Mouse (Mus musculus) hindbrain, embryonic 13.5 days (tissue): ENCODE results near the gene Smpd2. TPM values are rescaled to one million over a fixed set of nuclear protein-coding genes. Genes with fewer than 3 reads are reported as not detected.

Source experiments
- ATAC-seq: fragments of 200-750 bp; cut with Nextera tagmentation; 2 replicates; pipeline ENCODE4 v1.8.0; 2017; ENCODE audit warnings: moderate TSS enrichment; ENCODE audit not compliant: low FRiP score
- H3K27ac ChIP-seq: fragments of 300-500 bp; sonication (generic); 2 replicates; pipeline ENCODE4 v1.5.1; 2015; ENCODE audit warnings: inconsistent platforms, mild to moderate bottlenecking, moderate library complexity
- H3K27me3 ChIP-seq: fragments of 300-500 bp; sonication (generic); 2 replicates; pipeline ENCODE4 v1.6.1; 2015; ENCODE audit warnings: mild to moderate bottlenecking, inconsistent platforms
- H3K36me3 ChIP-seq: fragments of 300-500 bp; sonication (generic); 2 replicates; pipeline ENCODE4 v1.6.1; 2015; ENCODE audit warnings: mild to moderate bottlenecking, inconsistent platforms
- H3K4me1 ChIP-seq: fragments of 300-500 bp; sonication (generic); replicated peaks from 2 replicates; pipeline ENCODE4 v1.6.1; 2015; ENCODE audit warnings: inconsistent platforms
- H3K4me2 ChIP-seq: fragments of 300-500 bp; sonication (generic); 2 replicates; pipeline ENCODE4 v1.6.1; 2015; ENCODE audit warnings: inconsistent platforms, mild to moderate bottlenecking, moderate library complexity
- H3K4me3 ChIP-seq: fragments of 300-500 bp; sonication (generic); 2 replicates; pipeline ENCODE4 v1.5.1; 2015; ENCODE audit warnings: mild to moderate bottlenecking, inconsistent platforms
- H3K9ac ChIP-seq: fragments of 300-500 bp; sonication (generic); 2 replicates; pipeline ENCODE4 v1.6.1; 2015; ENCODE audit warnings: mild to moderate bottlenecking, inconsistent platforms
- H3K9me3 ChIP-seq: fragments of 300-500 bp; sonication (generic); 2 replicates; pipeline ENCODE4 v1.6.1; 2016; ENCODE audit warnings: inconsistent platforms
- WGBS: fragments of 180-500 bp; shearing (Covaris S2); methylation state at CpG from one replicate; pipeline ENCODE4 v1.1.7; 2015; 5-methylcytosine and 5-hydroxymethylcytosine counted together
- polyA plus RNA-seq: library from polyadenylated mRNA; unstranded; fragments of >200 nt; fragmentation: Nextera tagmentation; extraction: Ambion mirVana; gene quantifications from 2 replicates; pipeline ENCODE4 v1.2.1, GENCODE M21; 2015

Gene Smpd2
- polyA plus RNA-seq, 1 experiment from 2014 or later: 39.4 TPM

DNA sequence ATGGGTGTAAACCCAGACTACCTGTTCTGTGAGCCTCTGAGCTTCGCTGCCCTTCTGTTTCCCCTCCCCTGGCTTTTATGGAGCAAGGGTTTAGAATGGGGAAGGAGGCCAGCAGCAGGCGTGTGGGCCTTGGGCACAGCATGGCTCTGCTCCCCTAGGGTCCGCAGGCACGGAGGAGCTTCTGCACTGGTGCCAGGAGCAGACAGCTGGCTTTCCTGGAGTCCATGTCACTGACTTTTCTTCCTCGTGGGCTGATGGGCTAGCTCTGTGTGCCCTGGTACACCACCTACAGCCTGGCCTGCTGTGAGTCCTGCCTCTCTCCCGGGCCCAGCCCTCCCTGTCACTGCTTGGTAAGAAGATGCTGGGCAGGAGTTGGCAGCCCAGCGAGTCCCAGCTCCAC, 7.7 kb downstream of the Smpd2 start:
- peaks cover 13% of the 10 kb centered on the region for H3K4me1 ChIP-seq
- ATAC-seq: no peak
- H3K36me3 ChIP-seq: peaks cover 77% of the 10 kb centered on the region
- H3K4me2 ChIP-seq: no peak overlapping the region
- no peaks in the 10 kb centered on the region for H3K9me3 ChIP-seq
- no peaks in the 10 kb centered on the region for H3K27me3 ChIP-seq
- no peak overlapping the region for H3K27ac ChIP-seq
- H3K9ac ChIP-seq: no peak overlapping the region
- H3K4me3 ChIP-seq: no peak overlapping the region
- 79% methylated on average over 7 of the region's 7 CpGs for WGBS

DNA sequence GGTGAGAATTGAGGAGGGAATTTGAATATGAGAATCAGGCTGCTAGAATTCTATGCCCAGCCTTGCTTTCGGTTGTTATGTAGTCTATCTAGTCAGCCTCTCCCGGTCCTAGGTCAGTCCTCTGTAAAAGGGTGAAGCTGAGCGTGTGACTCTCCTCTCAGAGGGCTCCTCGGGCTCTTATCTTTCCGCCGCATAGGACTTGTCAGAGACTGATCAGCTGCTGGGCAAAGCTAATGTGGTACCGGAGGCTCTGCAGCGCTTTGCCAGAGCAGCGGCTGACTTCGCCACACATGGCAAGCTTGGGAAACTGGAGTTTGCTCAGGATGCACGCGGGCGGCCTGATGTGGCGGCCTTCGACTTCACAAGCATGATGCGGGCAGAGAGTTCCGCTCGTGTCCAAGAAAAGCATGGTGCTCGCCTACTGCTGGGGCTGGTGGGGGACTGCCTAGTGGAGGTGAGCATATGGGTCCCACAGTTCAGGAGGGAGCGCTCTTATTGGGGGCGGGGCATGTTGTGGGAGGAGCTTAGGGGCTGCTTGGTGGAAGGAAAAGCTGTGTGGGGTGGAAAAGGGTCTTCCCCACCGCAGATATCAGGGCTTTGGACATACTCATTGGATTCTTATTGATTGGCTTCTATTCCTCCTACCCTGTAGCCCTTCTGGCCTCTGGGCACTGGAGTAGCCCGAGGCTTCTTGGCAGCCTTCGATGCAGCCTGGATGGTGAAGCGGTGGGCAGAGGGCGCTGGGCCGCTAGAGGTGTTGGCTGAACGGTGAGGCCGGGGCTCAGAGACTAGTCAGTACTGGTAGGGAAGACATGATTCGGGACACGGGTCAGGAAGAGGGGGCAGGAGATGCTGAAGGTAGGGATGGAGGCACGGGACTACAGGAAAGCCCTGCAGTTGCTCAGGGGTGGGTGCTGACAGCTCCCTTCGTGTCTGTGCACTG, 9.0 kb downstream of the Smpd2 start:
- H3K36me3 ChIP-seq: peaks cover 65% of the 10 kb centered on the region
- H3K4me3 ChIP-seq: no peak overlapping the region
- no peak for ATAC-seq
- peaks cover 26% of the 10 kb centered on the region for H3K4me1 ChIP-seq
- no peak overlapping the region for H3K27ac ChIP-seq
- H3K9ac ChIP-seq: no peak overlapping the region
- no peaks in the 10 kb centered on the region for H3K27me3 ChIP-seq
- no peaks in the 10 kb centered on the region for H3K9me3 ChIP-seq
- 73% methylated on average over 33 of the region's 33 CpGs for WGBS
- H3K4me2 ChIP-seq: no peak overlapping the region

DNA sequence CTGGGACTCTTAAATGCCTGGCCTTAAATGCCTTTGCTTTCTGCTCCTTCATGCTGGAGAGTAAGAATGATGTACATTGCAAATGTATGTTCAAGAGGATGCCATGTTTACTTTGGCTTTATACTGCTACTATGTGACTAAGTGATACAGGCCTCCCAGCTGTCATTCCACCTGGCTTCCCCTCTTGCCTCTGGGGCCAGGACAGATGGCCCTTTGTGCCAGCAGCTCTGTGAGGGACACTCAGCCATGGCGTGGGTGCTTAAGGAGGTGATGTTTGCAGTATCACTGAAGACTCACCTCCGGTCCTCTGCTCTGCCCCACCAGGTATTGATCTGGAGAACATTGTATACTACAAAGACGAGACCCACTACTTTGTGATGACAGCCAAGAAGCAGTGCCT, 10.2 kb downstream of the Smpd2 start:
- no peak overlapping the region for H3K27ac ChIP-seq
- no peak overlapping the region for H3K4me3 ChIP-seq
- no peak overlapping the region for H3K4me2 ChIP-seq
- 89% methylated on average over 3 of the region's 3 CpGs for WGBS
- no peak for ATAC-seq
- H3K9me3 ChIP-seq: no peaks in the 10 kb centered on the region
- H3K27me3 ChIP-seq: no peaks in the 10 kb centered on the region
- H3K9ac ChIP-seq: no peak overlapping the region
- peaks cover 34% of the 10 kb centered on the region for H3K4me1 ChIP-seq
- H3K36me3 ChIP-seq: peaks cover 52% of the 10 kb centered on the region

DNA sequence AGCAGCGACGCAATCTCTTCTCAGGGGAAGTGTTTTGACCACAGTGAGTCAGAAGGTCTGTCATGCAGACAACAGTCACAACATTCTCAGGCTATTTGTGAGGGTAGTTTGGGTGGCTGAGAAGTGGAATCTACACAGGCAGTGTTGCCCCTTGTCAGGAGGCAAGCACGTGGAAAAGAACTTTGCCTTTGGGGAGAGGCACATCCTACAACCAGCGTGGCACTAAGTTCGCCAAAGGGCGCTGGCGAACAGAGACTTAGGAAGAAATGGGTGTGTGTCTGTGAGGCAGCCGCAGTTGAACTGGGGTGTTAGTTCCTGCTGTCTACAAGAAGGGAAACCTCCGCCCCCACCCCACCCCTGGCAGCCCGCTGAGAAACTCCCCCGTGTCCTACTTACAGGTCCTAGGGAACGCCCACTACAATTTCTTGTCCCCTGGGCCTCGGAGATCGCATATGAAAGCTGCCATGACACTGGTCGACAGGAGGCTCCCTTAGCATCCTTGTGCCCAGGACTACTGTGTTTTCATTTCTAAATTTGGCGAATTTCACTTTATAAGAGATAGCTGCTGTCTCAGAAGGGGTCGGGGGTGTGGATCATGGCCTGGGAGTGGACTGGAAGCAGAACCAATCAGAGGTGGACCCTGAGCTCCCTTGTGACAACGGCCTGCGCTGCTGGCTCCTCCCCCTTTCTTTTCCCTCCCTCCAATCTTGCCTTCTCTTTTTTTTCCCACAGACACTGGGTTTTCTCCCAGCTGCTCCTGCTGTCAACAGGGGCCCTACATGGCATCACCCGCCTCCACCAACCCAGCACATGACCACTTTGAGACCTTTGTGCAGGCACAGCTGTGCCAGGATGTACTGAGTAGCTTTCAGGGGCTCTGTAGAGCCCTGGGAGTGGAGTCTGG, 12.6 kb downstream of the Smpd2 start:
- Histone ChIP-seq H3K4me2 (peak overlapping the region; percentile 87), H3K9me3 (no peaks in the 10 kb centered on the region)
- 2% methylated on average over 20 of the region's 20 CpGs for WGBS

DNA sequence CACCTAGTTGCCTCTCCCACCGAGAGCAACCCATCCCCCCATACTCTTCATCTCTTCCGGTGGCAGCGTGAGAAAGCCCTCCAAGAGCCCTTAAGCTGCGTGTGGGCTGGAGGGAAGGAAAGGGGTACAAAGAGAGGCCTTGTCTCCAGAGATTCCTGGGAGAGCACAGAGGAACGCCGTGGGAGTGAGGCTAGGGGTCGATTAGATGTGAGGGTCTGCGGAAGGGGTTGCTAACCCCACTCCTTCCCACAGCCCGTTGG, 13.2 kb downstream of the Smpd2 start:
- 0% methylated on average over 9 of the region's 9 CpGs for WGBS
- Histone ChIP-seq H3K27ac (peak overlapping the region; percentile 84), H3K27me3 (0 out of 2 replicates have a peak, but pooled peaks cover 3% of the 10 kb centered on the region), H3K4me1 (peaks cover 34% of the 10 kb centered on the region), H3K4me3 (peak overlapping the region; percentile 61), H3K36me3 (peaks cover 22% of the 10 kb centered on the region), H3K9ac (peak overlapping the region; percentile 80), H3K9me3 (no peaks in the 10 kb centered on the region), H3K4me2 (peak overlapping the region; percentile 87)
- ATAC-seq: no peak; the same call in none of the 2 replicates

More for the DNA sequence above, 12.6 kb downstream of the Smpd2 start:
- peak overlapping the region; percentile 61 for H3K4me3 ChIP-seq
- H3K9ac ChIP-seq: peak overlapping the region; percentile 80
- peaks cover 28% of the 10 kb centered on the region for H3K36me3 ChIP-seq
- peak overlapping the region; percentile 84 for H3K27ac ChIP-seq
- H3K4me1 ChIP-seq: peaks cover 34% of the 10 kb centered on the region
- peak; percentile 71 for ATAC-seq
- H3K27me3 ChIP-seq: 0 out of 2 replicates have a peak, but pooled peaks cover 3% of the 10 kb centered on the region

DNA sequence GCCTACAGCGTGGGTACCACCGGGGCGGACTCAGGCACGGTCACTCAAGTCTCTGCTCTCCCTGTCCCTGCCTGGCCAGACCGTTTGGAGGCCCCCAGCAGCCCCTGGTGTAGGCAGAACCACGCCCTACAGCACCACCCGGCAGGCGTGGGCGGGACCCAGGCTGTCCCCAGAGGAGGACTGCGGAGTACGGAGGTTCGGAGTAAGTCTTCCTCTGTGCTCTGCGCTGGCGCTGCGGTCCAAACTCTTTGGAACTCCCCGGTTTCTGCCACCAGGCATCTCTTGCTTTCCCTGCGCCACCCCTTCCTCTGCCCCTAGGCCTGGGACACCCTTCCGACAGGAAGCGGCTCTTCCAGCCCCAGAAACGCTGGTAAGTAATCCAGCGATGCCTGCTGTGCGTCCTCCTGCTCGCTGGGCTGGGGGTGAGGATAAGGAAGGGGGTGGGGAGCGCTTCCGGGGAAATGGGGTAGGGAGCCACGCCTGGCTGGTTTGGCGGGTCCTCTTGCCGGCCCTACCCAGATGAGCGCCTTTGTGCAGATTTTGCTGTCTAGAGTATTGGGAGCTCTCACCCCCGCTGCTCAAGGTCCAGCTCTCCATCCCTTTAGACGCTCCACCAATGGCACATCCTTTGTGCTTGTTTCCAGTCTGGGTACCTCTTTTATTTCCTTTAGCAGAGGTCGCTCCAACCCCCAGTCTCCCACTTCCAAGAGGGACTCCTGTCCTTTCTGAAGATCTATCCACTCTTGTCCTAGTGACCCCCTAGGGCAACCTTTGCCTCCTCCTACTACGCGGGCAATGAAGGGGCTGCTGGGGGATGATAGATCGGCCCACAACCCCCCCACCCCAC, 13.8 kb downstream of the Smpd2 start, which contains the start of gene Mical1:
Gene Mical1, plus strand, starts transcription at position 144 of the 847 bp plus-strand sequence.
- peak within 1 kb of the TSS; percentile 61 for H3K4me3 ChIP-seq
- WGBS: under 1% methylated on average over 35 of the region's 35 CpGs
- H3K4me2 ChIP-seq: peak within 1 kb of the TSS; percentile 87
- 0 out of 2 replicates have a peak, but pooled peaks cover 3% of the 10 kb centered on the region for H3K27me3 ChIP-seq
- peak within 1 kb of the TSS; percentile 80 for H3K9ac ChIP-seq
- peak within 1 kb of the TSS; percentile 84 for H3K27ac ChIP-seq
- peaks cover 17% of the 10 kb centered on the region for H3K36me3 ChIP-seq
- peaks cover 34% of the 10 kb centered on the region for H3K4me1 ChIP-seq
- peak; percentile 67 for ATAC-seq
- no peaks in the 10 kb centered on the region for H3K9me3 ChIP-seq

DNA sequence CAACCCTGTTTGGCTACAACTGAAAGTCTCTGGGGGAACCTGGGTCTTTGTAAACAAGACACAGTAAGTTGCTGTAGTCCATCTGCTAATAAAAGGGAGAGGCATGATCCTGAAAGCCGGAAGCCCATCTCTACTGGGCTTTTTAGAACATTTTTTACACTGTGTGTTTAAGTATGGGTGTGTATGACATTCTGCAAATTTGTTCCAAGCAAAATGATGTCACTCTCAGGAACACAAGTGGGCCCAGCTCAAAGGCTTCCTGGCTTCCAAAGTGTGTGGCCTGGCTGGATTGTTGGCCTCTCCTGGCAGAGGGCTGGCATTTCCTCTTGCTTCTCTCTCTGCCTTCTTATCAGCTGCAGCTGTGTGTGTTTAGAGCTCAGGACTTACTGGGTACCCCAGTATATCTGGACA, 15.2 kb downstream of the Smpd2 start:
- no peak overlapping the region for H3K27ac ChIP-seq

DNA sequence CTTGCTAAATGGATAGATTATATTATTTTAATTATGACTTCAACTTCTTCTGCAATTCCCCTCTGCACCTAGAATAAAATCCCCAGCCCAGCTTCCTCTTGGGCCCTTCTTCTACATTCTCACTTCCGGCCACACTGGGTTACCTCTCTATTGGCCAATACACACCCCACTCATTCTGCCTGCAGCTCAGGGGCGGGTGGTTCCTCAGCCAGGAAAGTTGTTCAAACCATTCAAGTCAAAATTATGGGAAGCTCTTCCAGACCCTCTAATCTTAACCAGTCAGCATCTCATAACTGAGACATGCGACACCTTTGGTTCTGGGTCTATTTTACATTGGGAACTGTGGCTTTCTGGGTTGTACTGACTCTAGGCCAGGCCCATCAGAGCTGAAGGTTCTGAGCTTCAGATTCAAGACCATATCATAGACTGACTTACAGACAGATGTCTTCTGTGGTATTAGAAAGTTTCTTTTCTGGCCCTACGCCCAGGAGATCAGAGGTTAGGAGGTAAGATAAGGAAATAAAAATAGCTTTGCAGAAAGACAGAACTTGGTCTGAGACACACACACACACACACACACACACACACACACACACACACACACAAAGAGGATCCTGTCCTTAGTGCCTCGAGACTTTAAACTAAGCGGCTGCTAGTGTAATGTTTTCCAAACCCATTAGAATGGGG, 16.2 kb downstream of the Smpd2 start:
- Histone ChIP-seq H3K36me3 (peaks cover 3% of the 10 kb centered on the region; the same call in 1 of the 2 replicates), H3K4me3 (no peak overlapping the region), H3K9ac (no peak overlapping the region), H3K9me3 (no peaks in the 10 kb centered on the region), H3K27ac (no peak overlapping the region), H3K27me3 (0 out of 2 replicates have a peak, but pooled peaks cover 3% of the 10 kb centered on the region), H3K4me2 (no peak overlapping the region), H3K4me1 (peaks cover 29% of the 10 kb centered on the region)
- ATAC-seq: no peak
- WGBS: 89% methylated on average over 6 of the region's 6 CpGs

More for the DNA sequence above, 15.2 kb downstream of the Smpd2 start:
- Histone ChIP-seq H3K4me1 (peaks cover 30% of the 10 kb centered on the region), H3K4me3 (no peak overlapping the region), H3K9ac (no peak overlapping the region), H3K9me3 (no peaks in the 10 kb centered on the region), H3K4me2 (no peak overlapping the region), H3K27me3 (0 out of 2 replicates have a peak, but pooled peaks cover 3% of the 10 kb centered on the region), H3K36me3 (peaks cover 11% of the 10 kb centered on the region)
- whole genome bisulfite sequencing: 93% methylated on average over 1 of the region's 1 CpGs
- no peak for ATAC-seq

DNA sequence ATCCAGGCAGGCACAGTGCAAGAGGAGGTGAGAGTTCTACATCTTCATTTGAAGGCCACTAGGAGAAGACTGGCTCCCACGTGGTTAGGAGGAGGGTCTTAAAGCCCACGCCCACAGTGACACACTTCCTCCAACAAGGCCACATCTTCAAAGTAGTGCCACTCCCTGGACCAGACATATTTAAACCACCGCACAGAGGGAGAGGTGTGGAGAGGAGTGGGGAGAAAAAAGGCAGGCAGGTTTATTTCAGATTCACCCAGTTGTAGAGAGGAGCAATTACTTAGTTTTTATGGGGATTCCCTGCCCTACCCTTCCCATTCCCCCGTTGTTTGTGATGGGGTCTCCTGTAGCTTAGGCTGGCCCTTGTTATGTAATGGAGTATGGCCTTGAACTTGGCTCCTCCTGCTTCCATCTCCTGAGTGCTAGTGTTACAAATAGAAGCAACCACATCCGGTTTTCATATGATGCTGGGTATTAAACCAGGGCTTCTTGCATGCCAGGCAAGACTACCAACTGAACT, 17.1 kb downstream of the Smpd2 start:
- Histone ChIP-seq H3K4me3 (no peak overlapping the region), H3K9ac (no peak overlapping the region), H3K27me3 (0 out of 2 replicates have a peak, but pooled peaks cover 3% of the 10 kb centered on the region), H3K36me3 (peaks cover 11% of the 10 kb centered on the region), H3K9me3 (no peaks in the 10 kb centered on the region), H3K4me1 (peaks cover 26% of the 10 kb centered on the region), H3K27ac (no peak overlapping the region), H3K4me2 (no peak overlapping the region)
- no peak for ATAC-seq
- 85% methylated on average over 5 of the region's 5 CpGs for WGBS

DNA sequence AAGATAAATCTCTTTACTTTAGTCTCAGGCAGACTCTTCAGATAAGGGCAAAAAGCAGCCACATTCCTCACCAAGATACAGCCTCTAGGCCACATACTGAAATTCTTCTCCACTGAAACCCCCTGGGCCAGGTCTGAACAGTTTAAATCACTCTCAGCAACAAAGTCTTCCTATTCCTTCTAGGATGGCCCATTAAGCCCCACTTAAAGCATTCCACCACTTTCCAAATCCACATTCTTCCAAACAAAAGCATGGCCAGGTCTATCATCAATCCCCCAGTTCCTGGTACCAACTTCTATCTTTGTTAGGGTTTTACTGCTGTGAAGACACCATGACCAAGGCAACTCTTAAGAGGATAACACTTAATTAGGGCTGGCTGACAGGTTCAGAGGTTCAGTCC, 17.6 kb downstream of the Smpd2 start:
- H3K27ac ChIP-seq: no peak overlapping the region
- H3K4me3 ChIP-seq: no peak overlapping the region
- no peaks in the 10 kb centered on the region for H3K9me3 ChIP-seq
- peaks cover 13% of the 10 kb centered on the region for H3K36me3 ChIP-seq
- H3K4me2 ChIP-seq: no peak overlapping the region
- H3K4me1 ChIP-seq: peaks cover 22% of the 10 kb centered on the region
- no peak for ATAC-seq
- H3K27me3 ChIP-seq: 0 out of 2 replicates have a peak, but pooled peaks cover 3% of the 10 kb centered on the region
- H3K9ac ChIP-seq: no peak overlapping the region

DNA sequence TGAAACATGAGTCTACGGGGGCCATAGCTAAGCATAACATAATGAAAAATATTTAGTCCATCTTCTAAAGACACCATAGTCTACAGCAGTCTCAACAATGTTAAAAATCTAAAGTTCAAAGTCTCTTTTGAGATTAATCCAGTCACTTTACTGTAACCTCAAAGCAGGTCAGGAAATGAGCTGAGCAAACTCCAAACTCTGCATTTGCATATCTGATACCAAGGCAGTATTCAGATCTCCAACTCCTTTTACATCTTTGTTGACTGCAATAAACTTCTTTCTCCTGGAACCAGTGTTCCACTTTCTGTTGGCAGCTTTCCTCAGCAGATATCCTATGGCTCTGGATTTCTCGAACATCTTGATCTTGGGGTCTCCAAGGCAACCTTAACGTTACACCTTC, 19.5 kb downstream of the Smpd2 start:
- WGBS: 90% methylated on average over 3 of the region's 3 CpGs
- ATAC-seq: no peak

More for the DNA sequence above, 19.5 kb downstream of the Smpd2 start:
- Histone ChIP-seq H3K9me3 (no peaks in the 10 kb centered on the region), H3K27me3 (0 out of 2 replicates have a peak, but pooled peaks cover 3% of the 10 kb centered on the region), H3K4me1 (peaks cover 3% of the 10 kb centered on the region), H3K4me2 (no peak overlapping the region), H3K36me3 (peaks cover 24% of the 10 kb centered on the region), H3K27ac (no peak overlapping the region), H3K9ac (no peak overlapping the region), H3K4me3 (no peak overlapping the region)
